Mouse (Mus musculus) hematopoietic stem cell, adult 5-6 weeks (primary cell): ENCODE measurements around the gene Stoml2. TPM values are rescaled to one million over a fixed set of nuclear protein-coding genes. Genes with fewer than 3 reads are reported as not detected.

ENCODE experiments used
- ATAC-seq, 2 experiments: fragments of 125-278 bp in 1 of 2; replicated peaks in 1 of 2; 2 replicates each; pipeline ENCODE4 v1.8.0; 2016 to 2017; ENCODE audit warnings: inconsistent platforms in 2 of 2, mild to moderate bottlenecking in 2 of 2, moderate number of reproducible peaks in 2 of 2, low read depth in 1 of 2, moderate TSS enrichment in 1 of 2; ENCODE audit not compliant: low FRiP score in 2 of 2, poor library complexity in 2 of 2, severe bottlenecking in 2 of 2, insufficient read depth in 1 of 2, low TSS enrichment in 1 of 2
- total RNA-seq: library from RNA; stranded (forward); fragments of 172-1452, 232-1000 nt; gene quantifications from 2 replicates; pipeline ENCODE4 v1.2.3, GENCODE M21; 2017

The Stoml2 gene
- total RNA-seq, 1 experiment from 2014 or later, result 140 TPM

DNA sequence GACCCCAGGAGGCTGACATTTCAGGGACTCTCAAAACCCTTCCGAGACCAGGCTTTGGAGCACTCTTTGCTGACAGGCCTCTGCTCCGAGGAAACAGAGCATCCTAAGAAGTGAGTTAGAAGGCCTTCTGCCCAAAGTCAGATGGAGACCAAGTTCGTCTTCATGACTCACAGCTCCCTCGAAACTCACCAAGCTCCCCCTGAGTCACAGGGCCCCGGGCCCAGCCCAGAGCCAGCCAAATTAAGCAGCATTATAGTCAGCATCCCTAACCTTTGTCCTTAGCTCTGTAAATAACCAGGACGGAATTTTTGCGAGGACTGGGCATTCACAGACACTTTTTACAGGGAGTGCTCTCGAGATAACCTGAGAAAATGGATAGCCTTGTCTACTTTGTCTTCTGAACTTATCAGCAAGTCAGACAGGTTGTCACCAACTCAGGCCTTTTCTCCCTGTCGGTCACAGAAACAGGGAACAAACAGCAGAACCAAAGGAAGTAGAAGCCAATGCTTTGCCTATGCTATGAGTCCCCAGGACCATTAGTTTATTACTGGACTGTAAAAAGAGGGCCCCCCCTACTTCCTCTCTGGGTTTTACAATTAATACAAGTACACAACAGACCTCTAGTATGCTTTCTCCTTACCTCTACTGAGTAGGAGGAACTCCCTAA is 9.5 kb upstream of the Stoml2 start:
- no peak for ATAC-seq

DNA sequence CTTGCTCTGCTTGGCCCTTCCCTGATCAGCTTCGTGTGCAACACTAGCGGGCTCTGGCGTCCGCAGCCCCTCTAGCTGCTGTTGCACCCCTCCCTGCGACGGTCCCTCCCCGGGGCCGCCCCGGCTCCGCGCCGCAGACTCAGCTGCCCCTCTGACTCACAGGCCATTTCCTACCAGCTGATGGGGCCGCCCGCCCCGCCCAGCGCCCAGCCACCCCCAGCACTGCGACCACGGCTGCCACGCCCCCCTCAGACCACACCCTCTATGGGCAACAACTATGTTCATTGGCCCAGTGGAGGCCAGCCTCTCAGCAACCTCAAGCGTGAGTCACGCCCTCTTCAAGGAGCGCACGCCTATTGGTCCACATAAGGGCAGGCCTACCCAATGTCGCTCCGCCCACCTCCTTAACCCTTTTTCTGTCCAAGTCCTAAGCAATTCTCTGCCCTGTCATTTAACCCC is 8.6 kb upstream of the Stoml2 start:
- peak; percentile 91 to 94 for ATAC-seq

DNA sequence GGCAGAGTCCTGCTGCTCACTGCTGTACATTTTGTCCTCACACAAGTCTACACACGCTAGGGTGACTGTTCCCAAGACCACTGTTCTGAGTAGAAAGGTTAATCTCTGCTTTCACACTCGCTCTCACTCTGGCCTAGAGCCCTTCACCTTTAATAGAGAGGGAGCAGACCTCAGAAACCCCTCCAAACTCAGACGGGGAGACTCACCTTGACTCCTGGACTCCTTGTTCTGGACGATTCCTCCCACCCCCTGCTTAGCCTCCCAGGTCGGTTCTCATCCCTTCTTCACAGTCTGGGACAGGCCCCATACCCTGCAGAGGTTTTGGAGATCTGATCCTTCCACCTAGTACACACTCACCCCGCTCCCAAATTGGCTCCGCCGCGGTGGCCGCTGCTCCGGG is 8.1 kb upstream of the Stoml2 start:
- ATAC-seq, result no peak

DNA sequence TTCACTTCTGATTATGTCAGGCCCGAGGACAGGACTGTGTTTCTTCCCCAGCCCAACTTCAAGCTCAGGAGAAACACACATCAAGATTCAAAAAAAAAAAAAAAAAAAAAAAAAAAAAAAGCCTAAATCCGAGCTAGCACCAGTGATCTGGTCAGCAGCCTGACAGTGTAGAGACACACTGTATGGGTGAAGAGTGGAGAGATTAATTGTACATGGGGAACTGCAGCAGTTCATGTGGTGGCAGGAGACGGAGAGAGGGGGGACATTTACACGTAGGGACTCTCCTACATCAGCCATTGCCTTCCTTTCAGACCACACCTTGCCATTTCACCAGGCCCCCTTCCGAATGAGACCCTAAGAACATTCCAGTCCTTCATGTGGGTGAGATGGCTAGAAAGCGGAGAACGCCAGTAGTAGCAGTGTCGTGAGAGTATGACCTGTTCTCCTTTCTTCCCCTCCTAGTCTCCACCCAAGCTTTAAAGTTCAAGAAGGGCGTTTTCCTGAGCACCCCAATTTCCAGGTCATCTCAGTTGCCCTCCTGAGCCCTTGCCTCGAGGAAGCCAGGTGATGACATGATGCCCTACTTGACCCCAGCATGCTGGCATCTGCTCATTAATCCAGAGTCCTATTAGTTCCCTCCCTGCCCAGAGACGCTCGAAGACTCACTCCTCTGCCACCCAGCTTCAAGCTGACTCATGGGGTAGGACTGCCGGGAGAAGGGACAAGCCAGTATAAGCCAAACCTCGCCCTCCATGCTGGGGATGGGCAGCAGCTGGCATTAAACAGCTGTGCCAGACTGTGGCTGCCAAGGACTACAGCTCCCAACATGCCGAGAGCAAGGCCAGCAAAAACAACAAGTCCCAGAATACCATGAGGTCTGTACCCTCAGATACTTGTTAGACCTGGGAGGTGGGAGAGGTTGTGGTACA is 7.3 kb upstream of the Stoml2 start:
- no peak for ATAC-seq

DNA sequence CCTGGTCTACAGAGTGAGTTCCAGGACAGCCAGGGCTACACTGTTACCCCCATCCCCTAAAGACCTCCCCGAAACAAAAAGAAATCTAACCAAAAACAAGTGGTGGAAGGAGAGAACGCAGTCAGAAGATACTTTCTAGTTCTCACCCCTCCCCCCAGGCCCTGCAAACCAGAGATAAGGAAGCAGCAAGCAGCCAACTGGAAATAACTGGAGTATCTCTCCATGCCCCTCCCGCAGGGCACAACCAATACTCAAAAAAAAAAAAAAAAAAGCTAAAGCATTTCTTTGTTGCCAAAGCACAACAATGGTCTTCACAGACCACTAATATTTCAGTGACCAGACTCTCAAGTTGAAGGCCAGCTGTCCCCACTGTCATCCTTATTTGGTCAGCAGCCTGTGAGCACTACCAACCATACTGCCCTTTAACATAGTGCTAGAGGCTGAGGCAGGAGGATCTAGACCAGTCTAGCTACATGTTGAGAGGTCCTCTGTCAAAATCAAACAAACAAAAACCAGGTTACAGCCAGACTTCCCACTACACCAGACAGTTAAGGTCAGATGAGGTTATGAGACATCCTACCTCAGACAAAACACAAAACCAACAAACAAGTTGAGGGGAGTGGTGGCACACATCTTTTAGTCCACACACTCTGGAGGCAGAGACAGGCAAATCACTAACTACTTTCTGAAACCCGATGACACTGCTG is 6.5 kb upstream of the Stoml2 start:
- ATAC-seq, result no peak

DNA sequence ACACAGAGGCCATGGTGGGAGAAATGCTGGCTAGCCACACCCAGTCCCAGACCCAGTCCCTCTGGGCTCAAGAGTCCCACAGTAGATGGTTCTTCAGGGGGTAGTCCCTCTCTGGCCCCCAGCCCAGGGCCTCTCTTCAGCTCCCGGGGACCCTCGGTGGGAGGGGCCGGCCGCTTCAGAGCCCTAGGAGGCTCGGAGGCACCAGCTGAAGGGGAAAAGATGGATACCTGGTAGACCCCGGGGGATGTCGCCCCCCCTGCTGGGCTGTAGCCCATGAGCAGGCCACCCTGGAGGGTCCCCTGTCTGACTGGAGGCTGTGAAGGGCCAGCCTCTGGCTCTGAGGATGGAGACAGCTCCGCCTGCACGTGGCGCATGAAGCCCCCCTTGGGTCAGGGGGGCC is 4.8 kb upstream of the Stoml2 start:
- no peak for ATAC-seq

DNA sequence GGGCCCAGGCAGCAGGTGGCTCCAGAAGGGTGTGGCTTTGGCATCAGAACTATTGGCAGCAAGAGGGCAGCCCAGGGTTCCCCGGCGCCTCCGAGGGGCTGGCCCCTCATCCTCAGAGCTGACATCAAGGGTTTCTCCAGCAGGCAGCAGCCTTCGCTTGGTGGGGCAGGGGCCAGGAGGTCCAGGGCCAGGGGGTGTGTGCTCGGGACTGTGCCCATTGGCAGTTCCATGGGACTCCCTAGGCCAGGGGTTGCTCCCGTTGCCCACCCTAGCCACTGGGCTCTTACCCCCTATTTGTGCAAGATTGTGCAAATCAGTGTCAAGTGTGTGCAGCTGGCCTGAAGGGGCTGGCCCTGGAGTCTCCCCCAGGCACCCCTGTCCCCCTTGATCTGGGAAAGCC is 4.3 kb upstream of the Stoml2 start:
- no peak for ATAC-seq

DNA sequence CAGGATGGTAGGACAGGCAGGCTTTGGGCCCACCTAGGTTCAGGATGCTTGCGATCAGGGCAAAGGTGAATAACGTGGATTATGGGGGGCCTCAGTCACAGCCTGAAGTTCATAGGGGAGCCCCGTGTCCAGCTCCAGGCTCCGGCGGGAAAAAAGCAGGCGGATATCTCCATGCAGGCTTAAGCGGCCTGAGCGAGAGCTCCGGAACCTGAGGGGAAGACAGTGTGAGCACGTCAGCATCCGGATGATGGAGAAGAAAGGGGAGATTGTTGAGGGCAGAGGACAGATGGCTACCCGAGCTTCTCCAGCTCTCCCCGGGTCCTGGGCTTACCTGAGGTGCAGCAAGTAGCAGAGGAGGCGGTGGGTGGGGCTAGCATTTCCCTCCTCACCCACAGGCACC is 2.0 kb upstream of the Stoml2 start:
- ATAC-seq, result no peak

DNA sequence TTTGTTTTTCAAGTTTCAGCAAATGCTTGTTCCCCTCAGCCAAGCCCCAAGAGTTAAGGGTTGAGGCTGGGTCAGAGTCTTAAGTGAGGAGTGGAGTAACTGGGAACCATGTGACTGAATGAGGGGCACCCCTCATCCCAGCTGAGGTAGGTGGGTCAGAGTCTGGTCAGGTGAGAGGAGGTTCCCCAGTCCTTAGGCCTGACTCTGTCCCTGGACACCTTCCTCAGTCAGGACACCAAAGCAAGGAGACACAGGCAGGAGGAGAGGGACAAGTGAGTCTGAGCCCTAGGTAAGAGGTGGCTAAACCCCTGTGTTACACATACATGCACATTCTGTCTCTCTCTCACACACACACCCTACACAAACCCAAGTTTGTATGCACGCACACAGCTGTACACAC is 991 bp upstream of the Stoml2 start:
- ATAC-seq, result no peak

DNA sequence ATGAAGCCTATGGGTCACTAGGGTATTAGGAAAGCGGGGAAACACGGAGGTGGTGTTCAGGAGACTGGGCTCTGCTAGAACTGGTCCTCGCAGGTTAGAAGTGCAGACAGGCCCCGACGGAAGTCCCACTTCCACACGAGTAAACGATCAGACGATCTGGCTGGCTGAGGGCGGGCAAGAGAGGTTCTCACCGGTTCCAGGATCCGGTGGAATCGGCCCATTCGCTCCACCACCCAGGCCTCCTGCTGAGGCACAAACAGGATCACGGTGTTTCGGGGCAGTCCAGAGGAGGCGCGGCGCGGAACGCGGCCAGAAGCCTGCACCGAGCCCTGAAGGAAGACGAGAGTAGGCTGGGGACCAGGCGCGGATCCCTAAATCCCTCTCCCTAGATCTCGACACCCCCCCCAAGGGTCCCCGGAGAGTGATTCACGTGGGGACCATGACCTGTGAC is 705 bp downstream of the Stoml2 start:
- peak; percentile 8 to 20; a peak in 2 of 4 replicates for ATAC-seq

DNA sequence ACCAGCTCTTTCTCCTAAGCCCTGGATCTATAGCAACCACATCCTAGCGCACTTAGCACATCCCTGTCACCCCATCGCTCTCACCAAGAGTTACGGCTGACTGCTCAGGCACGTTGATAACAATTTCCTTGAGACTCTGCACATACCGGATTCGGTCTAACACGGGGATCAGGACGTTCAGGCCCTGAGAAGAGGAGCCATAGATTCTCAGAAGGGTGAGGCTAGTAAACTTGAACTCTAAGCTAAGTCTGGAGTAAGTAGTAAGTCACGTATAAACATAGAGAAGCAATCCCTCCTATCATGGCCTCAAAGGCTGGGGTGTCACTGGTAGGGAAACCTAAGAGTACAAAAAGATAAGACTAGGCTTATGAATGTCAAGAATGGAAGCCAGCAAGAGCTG is 1.2 kb downstream of the Stoml2 start:
- ATAC-seq, result no peak

DNA sequence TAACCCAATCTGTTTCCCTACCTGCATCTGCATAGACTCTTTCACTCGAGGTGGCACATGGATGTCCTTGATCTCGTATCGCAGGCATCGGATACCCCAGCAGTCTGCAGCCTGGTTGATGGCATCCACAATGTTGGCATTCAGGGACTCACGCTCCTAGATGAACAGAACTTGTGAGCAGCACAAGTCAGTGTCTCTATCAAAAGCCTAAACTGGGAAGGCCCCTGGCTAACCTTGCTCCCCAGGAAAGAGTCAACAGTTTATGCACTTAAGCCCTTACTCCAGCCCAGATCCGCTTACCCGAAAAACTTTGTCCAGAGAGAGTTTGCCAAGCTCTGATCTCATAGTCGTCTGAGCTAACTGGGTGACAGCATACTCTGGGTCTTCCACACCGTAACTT is 1.8 kb downstream of the Stoml2 start:
- ATAC-seq, result no peak

DNA sequence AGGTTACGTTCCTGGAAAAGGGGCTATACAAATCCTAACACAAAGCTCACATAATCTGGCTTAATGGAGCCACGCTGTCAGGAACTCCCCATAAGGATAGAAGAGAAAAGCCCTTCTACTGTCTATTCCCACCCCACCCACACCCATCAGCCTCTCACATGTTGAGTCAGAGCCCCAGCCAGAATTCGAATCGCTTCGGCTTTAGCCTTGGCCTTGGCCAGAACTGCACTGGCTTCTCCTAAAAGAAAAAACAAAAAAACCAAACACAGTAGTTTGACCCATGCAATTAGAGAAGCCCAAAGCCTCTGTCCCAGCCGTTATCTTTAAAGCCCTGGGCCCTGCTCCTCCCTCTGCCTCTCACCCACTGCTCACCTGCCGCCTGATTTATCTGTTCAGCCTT is 2.4 kb downstream of the Stoml2 start:
- no peak for ATAC-seq

DNA sequence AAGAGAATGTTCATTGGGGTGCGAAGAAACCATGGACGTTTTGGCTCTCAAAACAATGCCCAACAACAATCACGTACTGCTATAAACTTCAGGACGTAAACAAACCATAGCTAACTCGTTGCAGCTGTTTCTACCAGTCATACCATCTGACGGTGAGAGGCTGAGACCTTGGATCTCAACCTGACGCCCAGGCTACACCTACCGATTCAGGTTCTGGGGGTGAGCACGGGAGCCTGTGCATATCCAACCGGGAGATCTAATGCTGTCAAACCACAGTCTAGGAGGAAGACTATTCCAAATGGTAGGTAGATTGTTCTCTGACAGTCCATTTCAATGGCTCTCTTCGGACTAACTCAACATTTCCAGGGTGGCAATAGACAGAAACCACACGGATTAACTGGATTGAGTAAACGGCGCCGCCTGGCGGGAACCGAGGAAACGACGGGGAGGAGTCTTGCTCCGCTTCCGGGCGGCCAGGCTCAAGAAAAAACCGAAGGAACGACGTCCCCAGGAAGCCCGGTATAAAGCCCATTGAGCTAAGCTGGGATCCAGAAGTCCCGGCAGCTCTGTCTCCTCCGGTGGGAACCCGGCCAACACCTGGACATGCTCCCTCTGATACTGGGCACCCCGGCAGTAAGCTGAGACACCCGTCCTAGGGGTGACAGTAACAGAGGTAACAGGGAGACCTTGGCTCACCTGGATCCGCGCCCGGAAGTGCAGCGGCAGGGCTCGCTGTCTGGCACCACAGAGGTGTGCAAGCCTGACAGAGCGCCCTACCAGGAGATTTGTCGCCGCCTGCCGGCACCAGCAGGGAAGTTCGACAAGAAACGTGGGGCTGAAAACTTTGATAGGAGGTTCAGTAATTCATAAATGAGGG is 6.2 kb downstream of the Stoml2 start, which contains the start of gene Pigo:
Gene Pigo (minus strand): TSS at position 736 of the 877 bp plus-strand sequence.
- ATAC-seq, result peak; percentile 86 to 92

DNA sequence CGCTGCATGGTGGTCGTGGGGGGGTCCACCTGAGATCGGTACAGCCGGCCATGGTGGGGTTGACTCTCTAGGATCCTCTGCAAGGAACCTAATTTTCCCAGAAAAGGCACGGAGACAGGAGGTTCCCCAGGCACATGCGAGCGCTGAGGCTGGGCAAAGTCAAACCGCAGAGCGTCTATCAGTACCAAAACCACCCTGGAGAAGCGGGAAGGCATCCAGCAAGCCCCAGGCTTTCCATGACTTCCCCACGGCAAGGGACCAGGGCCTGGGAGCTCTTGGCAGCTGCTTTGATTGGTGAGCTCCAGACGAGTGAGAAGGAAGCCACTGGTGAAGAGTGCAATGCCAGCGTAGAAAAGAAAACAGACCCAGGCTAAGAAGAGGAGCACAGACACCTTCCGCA is 6.8 kb downstream of the Stoml2 start:
- ATAC-seq, result no peak

DNA sequence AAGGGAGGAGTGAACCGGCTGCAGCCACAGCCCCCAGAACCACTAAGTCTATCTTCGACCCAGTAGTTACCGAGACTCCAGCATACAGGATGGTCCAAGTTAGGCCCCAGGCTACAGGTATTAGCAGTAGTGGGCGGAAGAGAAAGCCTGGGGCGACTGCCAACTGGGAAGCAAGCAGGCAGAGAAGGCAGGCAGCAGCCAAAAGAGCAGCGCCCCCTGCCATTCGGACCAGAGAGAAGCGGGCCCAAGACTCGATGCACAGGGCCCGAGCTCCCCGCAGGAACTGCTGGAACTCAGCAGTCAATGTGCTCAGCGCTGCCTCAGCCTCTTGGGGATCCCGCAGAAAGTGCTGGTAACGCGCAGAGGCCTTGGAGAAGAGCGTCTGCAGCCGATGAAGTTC is 10.2 kb downstream of the Stoml2 start:
- no peak for ATAC-seq

DNA sequence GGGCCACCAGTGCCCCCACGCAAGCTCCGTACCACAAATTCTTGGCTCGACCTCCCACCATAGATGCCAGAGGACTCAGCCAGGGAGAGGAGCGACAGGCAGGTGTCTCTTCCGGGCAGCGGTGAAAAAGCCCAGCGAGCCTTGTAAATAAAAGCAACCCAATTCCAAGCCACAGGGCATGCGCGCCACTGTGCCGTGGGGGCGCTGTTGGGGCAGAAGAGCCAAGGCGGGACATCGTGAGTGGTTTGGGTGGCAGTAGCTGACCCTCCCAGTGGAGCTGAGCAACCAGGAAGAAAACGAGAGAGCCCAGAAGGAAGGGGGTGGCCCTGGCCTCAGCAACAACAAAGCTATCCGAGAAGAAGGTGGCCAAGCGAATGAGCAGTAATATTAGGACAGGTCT is 10.6 kb downstream of the Stoml2 start:
- no peak for ATAC-seq
